Mouse (Mus musculus) hindbrain, postnatal 0 days (tissue): ENCODE data around the gene Lifr. TPM values are rescaled to one million over a fixed set of nuclear protein-coding genes. Genes with fewer than 3 reads are reported as not detected.

ENCODE experiments used
- ATAC-seq: fragments of 200-750 bp; cut with Nextera tagmentation; 2 replicates; pipeline ENCODE4 v1.8.0; 2017; ENCODE audit warnings: mild to moderate bottlenecking, moderate TSS enrichment, moderate library complexity
- DNase-seq: peaks from one replicate; pipeline ENCODE4 v3.0.0-alpha.2; 2015; ENCODE audit warnings: low spot score
- H3K27ac ChIP-seq: fragments of 300-500 bp; sonication (generic); 2 replicates; pipeline ENCODE4 v1.5.1; 2014; ENCODE audit warnings: mild to moderate bottlenecking
- H3K27me3 ChIP-seq: fragments of 300-500 bp; sonication (generic); 2 replicates; pipeline ENCODE4 v1.6.1; 2014; ENCODE audit warnings: low read length, mixed read lengths; ENCODE audit not compliant: insufficient read depth
- H3K36me3 ChIP-seq: fragments of 300-500 bp; sonication (generic); 2 replicates; pipeline ENCODE4 v1.6.1; 2014; ENCODE audit warnings: low read length, mixed read lengths; ENCODE audit not compliant: insufficient read depth
- H3K4me1 ChIP-seq: fragments of 300-500 bp; sonication (generic); 2 replicates; pipeline ENCODE4 v1.6.1; 2014; ENCODE audit warnings: antibody characterized with exemption, low read length, mixed read lengths; ENCODE audit not compliant: insufficient read depth
- H3K4me2 ChIP-seq: fragments of 300-500 bp; sonication (generic); 2 replicates; pipeline ENCODE4 v1.6.1; 2014; ENCODE audit warnings: low read depth, mild to moderate bottlenecking, low read length, moderate library complexity, mixed read lengths
- H3K4me3 ChIP-seq: fragments of 300-500 bp; sonication (generic); 2 replicates; pipeline ENCODE4 v1.5.1; 2014; ENCODE audit warnings: low read length
- H3K9ac ChIP-seq: fragments of 300-500 bp; sonication (generic); replicated peaks from 2 replicates; pipeline ENCODE4 v1.6.1; 2014; ENCODE audit warnings: mild to moderate bottlenecking, low read length, moderate library complexity, mixed read lengths
- H3K9me3 ChIP-seq: fragments of 300-500 bp; sonication (generic); 2 replicates; pipeline ENCODE4 v1.6.1; 2016; ENCODE audit warnings: low read length, mixed read lengths
- CTCF ChIP-seq: IDR thresholded peaks from 2 replicates; pipeline ENCODE4 v1.5.1; 2016; ENCODE audit warnings: antibody characterized with exemption, control low read depth, low read depth
- WGBS: fragments of 180-500 bp; shearing (Covaris S2); extraction: QIAGEN DNeasy Blood & Tissue Kit; methylation state at CpG from one replicate; pipeline ENCODE4 v1.1.7; 2014; 5-methylcytosine and 5-hydroxymethylcytosine counted together
- polyA plus RNA-seq: library from polyadenylated mRNA; unstranded; fragments of >200 nt; fragmentation: Nextera tagmentation; extraction: Ambion mirVana; gene quantifications from 2 replicates; pipeline ENCODE4 v1.2.1, GENCODE M21; 2015
- total RNA-seq: library from RNA; depleted of rRNA; stranded (reverse); fragments of >200 nt; gene quantifications from 2 replicates; pipeline ENCODE4 v1.2.3, GENCODE M21; 2014

The Lifr gene
- total and polyA plus RNA-seq, 2 experiments from 2014 or later: 19.6 to 38.4 TPM

DNA sequence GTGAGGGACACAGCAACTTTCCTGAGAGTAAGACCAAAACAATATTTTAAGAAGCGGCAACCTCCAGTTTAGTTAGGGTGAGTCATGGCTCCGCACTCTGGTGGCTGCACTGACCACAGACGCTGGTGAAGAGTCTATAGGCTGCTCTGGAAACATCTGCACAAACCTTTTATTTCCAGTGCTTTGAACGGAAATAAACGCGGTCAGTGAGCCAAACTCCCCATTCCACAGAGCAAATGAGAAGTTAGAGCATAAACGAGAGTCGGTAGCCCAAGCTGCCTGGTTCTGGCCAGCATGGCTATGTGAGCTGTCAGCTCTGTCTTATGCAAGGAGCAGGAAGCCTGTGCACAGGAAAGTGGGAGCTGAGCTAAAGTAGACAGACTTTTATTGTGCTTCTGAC, 1.9 kb downstream of the Lifr start:
- Histone ChIP-seq H3K4me1 (no peaks in the 10 kb centered on the region), H3K27ac (no peak overlapping the region), H3K9ac (no peak overlapping the region), H3K4me2 (no peak overlapping the region), H3K9me3 (no peaks in the 10 kb centered on the region), H3K27me3 (no peaks in the 10 kb centered on the region), H3K4me3 (no peak overlapping the region), H3K36me3 (no peaks in the 10 kb centered on the region)
- WGBS: 64% methylated on average over 8 of the region's 8 CpGs
- ATAC-seq (no peak), DNase-seq (no peak)
- TF ChIP-seq CTCF: no peak

DNA sequence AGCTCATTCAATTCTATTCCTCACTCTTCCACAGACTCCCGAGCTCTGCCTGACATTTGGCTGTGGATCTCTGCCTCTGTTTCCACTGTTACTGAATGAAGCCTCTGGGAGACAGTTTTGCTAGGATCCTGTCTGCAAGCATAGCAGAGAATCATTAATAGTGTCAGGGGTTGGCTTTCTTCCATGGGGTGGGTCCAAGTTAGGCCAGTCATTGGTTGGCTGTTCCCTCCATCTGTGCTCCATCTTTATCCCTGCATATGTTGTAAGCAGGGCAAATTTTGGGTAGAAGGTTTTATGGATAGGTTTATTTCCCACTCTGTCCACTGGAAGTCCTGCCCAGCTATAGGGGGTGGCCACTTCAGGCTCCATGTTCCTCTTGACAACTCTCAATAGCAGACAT, 9.0 kb downstream of the Lifr start:
- Histone ChIP-seq H3K36me3 (no peaks in the 10 kb centered on the region), H3K4me1 (no peaks in the 10 kb centered on the region), H3K9ac (no peak overlapping the region), H3K27me3 (no peaks in the 10 kb centered on the region), H3K4me3 (no peak overlapping the region), H3K27ac (no peak overlapping the region), H3K4me2 (no peak overlapping the region), H3K9me3 (no peaks in the 10 kb centered on the region)
- no peak for TF ChIP-seq CTCF
- DNase-seq (no peak), ATAC-seq (no peak)
- WGBS: 71% methylated on average over 1 of the region's 1 CpGs

DNA sequence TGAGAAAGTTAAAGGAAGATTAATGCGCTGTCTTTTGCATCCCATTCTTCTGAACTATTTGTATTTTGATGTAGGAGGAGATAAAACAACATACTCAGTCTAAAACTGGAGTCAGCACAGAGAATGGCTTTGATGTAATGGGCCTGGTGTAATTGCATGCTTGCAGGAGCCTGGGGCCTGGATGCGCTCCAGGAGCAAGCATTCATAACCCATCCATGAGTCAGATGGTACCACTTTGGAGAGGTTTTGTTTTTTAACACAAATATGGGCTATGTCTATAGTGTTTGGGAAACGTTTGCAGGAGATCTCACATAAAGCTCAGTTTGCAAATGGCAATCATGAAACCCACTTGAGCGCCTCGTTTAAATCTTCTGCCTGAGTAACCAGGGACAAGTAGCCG, 9.8 kb downstream of the Lifr start:
- Histone ChIP-seq H3K27ac (no peak overlapping the region), H3K9ac (no peak overlapping the region), H3K9me3 (no peaks in the 10 kb centered on the region), H3K4me2 (no peak overlapping the region), H3K4me1 (no peaks in the 10 kb centered on the region), H3K27me3 (no peaks in the 10 kb centered on the region), H3K36me3 (no peaks in the 10 kb centered on the region), H3K4me3 (no peak overlapping the region)
- no peak for TF ChIP-seq CTCF
- DNase-seq (no peak), ATAC-seq (no peak)
- 76% methylated on average over 6 of the region's 6 CpGs for WGBS

DNA sequence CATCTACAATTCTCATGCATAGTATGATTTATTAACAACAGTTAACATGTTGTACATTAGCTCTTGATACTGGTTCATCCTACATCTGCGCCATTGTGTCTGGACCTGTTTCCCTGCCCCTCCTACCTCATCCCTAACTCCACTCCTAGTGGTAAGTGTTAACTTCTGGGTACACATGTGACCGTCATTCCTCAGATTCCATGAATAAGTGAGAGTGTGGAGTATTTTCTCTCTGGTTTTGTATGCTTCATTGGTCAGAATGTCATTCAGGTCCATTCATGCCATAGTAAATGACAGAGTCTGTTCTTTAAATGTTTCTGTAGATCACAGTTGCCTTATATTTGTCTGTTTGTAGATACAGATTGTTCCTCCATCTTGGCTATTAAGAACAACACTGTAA, 12.6 kb downstream of the Lifr start:
- no peak for ATAC-seq
- no peaks in the 10 kb centered on the region for H3K4me1 ChIP-seq
- H3K36me3 ChIP-seq: no peaks in the 10 kb centered on the region
- no peak overlapping the region for H3K9ac ChIP-seq
- WGBS: 90% methylated on average over 2 of the region's 2 CpGs
- H3K4me3 ChIP-seq: no peak overlapping the region
- no peak overlapping the region for H3K27ac ChIP-seq
- H3K27me3 ChIP-seq: no peaks in the 10 kb centered on the region
- H3K9me3 ChIP-seq: no peaks in the 10 kb centered on the region
- no peak for TF ChIP-seq CTCF
- no peak for DNase-seq
- H3K4me2 ChIP-seq: no peak overlapping the region

DNA sequence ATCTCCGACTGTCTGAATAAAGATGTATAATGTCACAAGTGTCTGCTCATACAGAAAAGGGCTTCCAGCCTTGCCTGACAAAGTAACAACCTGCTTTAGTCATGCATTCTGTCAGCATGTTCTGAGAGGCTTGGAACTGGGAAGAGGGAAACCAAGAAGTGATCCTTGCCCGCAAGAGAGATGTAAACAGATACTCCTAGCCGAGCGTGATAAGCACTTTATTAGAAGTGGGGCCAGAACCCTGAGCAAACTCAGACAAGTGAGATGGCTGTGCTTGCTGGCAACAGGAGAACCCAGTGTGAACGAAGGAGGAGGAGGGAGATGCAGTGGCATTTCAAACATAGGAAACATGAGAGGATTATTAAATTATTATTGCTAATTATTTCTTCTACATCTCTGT, 14.8 kb downstream of the Lifr start:
- Histone ChIP-seq H3K4me3 (no peak overlapping the region), H3K27me3 (no peaks in the 10 kb centered on the region), H3K27ac (no peak overlapping the region), H3K9me3 (no peaks in the 10 kb centered on the region), H3K9ac (no peak overlapping the region), H3K4me1 (no peaks in the 10 kb centered on the region), H3K4me2 (no peak overlapping the region), H3K36me3 (no peaks in the 10 kb centered on the region)
- no peak for DNase-seq
- no peak for TF ChIP-seq CTCF
- ATAC-seq: no peak
- 55% methylated on average over 5 of the region's 5 CpGs for WGBS

DNA sequence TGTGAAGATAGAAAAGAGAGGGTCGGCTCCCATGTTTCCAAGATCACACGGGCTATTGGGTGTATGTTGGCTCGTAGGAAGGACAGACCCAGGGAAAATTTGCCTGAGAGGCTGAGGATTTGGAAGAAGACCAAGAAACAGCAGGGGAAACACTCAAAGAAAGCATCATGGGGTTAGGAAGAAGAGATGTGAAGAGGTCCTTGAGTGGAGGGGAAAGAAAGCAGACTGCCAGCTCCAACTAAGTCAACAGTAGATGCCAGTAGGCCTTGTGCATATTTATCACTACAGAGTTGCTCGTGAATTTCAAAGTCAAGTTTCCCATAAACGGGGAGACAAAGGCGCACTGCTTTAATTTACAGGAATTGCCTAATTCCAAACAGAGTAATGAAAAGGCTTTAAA, 17.7 kb downstream of the Lifr start:
- no peak for DNase-seq
- Histone ChIP-seq H3K9ac (no peak overlapping the region), H3K27me3 (no peaks in the 10 kb centered on the region), H3K9me3 (no peaks in the 10 kb centered on the region), H3K4me2 (no peak overlapping the region), H3K4me1 (no peaks in the 10 kb centered on the region), H3K27ac (no peak overlapping the region), H3K36me3 (no peaks in the 10 kb centered on the region), H3K4me3 (no peak overlapping the region)
- no peak for TF ChIP-seq CTCF
- 71% methylated on average over 6 of the region's 6 CpGs for WGBS
- no peak for ATAC-seq

DNA sequence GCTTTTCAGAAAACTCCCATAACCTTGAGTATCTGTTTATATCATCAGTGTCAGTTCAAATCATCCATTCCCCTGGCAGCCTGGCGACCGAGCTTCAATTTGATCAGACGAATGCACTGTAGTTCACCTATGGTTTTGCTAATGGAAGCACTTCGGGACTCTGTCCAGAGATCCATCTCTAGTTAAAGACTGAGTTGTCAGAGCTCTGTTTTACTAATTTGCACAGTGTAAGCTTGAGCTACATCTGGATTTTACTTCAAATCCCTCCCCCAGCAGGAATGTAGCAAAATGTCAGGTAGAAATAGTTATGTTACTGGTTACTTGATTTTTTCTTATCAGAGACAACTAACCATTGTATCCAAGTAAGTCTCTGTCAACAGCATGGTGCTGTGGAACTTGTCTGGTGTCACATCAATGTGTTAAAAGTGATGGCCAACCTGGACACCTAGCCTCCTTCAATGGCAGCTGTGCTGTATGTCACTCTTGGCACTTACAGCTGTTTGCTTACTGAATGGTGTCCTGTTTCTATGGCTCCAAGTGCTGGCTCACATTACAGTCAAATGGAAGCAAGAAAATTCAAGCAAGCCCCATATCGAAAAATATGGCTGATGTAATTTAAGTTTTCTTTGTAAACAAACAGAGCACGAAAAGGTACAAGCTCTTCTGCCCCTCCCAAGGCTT, 22.0 kb downstream of the Lifr start:
- Histone ChIP-seq H3K27me3 (no peaks in the 10 kb centered on the region), H3K9ac (no peak overlapping the region), H3K4me1 (no peaks in the 10 kb centered on the region), H3K27ac (no peak overlapping the region), H3K9me3 (no peaks in the 10 kb centered on the region), H3K4me3 (no peak overlapping the region), H3K4me2 (no peak overlapping the region), H3K36me3 (no peaks in the 10 kb centered on the region)
- DNase-seq: no peak
- ATAC-seq: no peak
- WGBS: 83% methylated on average over 6 of the region's 6 CpGs
- TF ChIP-seq CTCF: no peak
